Mouse (Mus musculus): Measurements from ENCODE around the gene Rpp14. TPM values are rescaled to one million over a fixed set of nuclear protein-coding genes. Genes with fewer than 3 reads are reported as not detected.
"Not testable (repeated sequence)": the region's sequence is repeated elsewhere in the genome, so short reads cannot be mapped to it uniquely, and the experiment has no call there.

The Rpp14 gene
- polyA plus RNA-seq, 2 experiments from 2014 or later: 35.2 to 38.5 TPM

DNA sequence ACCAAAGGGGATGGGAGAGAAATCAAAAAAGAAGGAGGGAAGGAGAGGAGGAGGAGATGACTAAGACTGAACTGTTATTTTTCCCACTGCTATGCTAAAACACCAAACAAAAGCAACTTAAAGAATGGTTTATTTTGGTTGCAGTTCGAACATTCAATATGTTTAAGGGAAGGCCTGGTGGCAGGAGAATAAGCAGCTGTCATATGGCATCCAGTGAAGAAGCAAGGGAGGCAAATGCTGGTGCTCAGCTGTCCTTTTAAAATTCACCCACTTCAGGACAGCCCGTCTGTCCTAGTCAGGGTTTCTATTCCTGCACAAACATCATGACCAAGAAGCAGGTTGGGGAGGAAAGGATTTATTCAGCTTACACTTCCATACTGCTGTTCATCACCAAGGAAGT is 37.2 kb downstream of the Rpp14 start:
- no peak for ATAC-seq

DNA sequence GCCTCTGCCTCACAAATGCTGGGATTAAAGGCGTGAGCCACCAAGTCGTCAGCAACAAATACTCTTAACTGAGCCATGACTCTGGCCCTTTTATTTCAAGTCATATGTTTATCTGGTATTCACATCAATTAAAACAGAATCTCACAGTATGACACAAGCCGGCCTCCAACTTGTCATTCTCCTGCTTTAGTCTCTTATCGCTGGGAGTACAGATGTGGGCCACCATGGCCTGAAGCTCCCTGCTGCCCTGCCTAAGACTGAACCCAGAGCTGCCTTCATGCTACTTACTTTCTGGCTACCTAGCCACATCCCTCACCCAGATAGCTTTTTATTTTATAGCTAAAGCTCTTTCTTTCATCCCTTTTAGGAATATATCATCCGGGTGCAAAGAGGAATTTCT is 39.3 kb downstream of the Rpp14 start:
- no peak for ATAC-seq

DNA sequence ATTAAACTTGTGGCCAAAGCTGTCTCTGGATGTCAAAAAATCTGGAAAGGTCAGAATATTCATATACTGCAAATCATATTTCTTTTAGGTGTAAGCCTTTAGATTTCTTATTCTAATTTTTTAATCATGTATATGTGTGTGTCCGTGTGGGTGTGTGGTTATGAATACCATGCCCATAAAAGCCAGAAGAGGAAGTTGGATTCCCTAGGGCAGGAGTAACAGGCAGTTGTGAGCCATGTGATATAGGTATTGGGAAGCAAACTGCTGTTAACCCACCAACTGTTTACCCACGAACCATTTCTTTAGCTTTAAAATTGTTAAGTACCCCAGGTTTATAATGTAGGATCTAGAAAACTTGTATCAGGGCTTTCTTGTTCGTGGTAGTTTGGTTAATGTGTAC is 39.7 kb downstream of the Rpp14 start:
- ATAC-seq: no peak

DNA sequence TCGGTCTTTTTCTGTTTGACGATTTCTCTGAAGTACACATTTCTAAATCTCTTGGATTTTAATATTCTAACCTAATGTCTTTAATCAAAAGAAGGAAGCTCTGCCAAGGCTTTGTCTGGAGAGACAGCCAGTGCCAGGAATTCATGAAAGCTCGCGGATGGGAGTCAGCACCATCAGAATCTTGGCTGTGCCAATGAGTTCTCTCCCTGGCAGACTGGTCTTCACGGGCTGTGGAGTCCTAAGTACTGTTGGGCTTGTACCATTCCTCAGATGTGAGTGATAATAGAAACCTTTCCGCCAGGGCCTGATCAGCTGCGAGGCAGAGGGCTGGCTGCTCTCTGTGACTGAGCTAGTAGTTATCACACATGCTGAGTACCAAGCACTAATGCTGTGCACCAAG is 43.0 kb downstream of the Rpp14 start:
- ATAC-seq: no peak

DNA sequence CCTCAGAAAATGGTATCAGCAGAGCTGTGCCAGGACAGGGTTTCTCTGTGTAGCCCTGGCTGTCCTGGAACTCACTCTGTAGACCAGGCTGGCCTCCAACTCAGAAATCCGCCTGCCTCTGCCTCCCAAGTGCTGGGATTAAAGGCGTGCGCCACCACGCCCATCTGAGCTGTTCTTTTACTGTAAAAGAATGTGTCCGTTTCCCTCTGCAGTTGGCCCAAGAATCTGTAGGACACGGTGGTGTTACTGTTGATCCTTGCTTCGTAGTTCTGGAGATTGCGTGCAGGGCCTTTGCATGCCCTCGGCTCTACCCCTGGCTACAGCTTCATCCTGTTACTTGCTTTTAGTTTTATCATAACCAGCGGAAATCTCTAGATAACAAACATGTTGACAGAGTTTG is 43.4 kb downstream of the Rpp14 start:
- ATAC-seq: not testable (repeated sequence)

DNA sequence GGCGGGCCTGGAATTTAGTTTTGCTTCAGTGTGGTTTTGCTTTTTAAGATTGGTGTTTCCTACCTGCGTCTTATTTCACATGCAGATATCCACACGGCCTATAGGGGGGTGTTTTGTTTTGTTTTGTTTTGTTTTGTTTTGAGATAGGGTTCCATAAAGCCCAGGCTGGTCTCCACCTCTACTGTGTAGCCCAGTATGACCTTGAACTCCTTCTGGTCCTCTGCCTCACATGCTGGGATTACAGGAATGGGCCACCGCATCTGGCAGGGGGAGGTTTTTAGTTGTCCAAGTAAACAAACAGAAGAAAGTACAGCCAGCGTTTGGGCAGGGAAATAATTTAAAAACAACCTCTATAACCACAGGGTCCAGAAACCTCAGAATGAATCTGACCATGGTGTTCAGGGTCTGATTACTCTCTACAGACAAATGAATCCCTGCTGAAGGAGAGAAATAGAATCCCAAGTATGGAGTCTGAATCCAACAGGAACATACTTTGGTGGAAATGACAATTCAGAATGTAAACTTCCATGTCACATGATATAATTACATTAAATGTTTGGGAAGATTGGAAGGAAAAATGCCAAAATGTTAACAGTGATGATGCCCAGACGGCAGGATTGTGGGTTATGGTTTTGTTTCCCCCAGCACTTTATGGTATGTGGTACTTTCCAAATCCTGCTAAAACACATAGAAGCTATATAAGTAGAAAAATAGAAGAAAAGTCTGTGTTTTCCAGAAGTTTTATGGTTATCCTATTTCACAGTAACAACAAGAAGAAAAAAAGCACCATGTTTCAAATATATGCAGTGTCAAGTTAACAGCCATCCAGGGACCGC is 44.1 kb downstream of the Rpp14 start:
- no peak for ATAC-seq

DNA sequence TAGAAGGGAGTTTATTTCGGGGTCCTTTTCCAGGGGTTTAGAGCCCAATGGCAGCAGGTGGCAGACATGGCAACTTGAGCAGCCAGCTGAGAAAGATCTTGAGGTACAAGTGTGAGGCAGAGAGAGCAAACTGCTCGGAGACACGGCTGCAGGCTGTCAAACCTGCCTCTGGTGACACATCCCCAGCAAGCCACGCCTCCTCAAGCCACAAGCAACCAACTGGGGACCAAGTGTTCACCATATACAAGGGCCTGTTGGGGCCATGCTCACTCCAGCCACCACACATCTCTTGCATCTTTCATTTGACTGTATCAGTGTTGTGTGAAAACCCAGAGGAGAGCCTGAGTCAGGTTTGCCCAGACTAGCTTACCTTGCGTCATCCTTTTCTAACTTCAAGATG is 47.8 kb downstream of the Rpp14 start:
- ATAC-seq: no peak

DNA sequence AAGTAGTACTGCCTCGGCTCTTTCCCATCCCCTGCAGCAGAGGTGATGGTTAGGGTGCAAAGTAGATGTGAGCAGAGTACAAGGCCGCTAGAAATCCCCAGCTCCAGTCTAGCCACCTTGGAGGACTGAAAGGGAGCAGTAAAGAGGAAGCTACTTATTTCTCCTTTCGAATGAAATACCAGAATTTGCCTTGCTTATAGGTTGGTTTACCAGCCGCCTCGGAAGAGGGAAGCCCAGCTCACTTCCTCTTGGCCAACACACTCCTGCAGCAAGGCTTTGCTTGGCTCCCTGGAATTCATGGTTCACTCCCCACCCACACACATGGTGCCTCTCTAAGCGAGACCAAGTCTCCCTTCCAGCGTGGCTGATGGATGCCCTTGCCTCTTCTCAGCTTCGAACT is 52.6 kb downstream of the Rpp14 start:
- no peak for ATAC-seq

DNA sequence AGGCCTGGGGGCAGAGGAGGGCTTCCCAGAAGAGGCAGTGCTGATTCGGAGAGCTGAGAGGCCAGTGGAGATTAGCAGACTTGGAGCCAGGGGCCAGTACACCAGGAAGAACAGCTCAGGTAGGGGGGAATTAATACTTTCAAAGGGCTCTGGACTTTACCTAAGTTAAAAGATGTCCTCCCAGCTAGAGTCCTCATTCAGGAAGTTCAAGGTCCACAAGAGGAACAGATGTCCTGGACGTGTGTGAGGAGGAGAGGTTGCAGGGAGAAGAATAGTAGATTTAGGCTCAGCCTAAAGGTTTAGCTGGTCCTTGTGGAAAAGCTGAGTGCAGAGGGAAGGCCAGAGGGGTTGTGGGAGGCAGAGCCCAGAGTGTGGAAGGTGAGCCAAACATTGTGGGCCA is 54.1 kb downstream of the Rpp14 start:
- no peak for ATAC-seq

DNA sequence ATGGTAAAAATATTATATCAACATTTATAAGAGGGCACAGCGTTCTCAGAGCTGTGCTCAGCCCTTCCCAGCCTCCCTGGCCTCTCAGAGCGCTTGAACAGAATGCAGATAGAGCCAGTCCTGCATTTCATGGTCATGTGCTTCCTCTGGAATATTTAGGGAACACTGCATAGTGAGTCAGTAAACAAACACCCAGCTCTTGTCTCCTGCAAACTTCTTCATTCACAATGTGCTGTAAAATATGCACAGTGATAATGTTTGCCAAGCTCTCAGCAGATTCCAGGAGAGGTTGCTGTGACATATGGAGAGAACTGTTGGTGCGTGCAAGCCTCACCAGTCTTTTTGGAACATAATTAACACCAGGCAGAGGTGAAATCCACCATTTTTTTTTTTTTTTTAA is 55.0 kb downstream of the Rpp14 start:
- no peak for ATAC-seq

DNA sequence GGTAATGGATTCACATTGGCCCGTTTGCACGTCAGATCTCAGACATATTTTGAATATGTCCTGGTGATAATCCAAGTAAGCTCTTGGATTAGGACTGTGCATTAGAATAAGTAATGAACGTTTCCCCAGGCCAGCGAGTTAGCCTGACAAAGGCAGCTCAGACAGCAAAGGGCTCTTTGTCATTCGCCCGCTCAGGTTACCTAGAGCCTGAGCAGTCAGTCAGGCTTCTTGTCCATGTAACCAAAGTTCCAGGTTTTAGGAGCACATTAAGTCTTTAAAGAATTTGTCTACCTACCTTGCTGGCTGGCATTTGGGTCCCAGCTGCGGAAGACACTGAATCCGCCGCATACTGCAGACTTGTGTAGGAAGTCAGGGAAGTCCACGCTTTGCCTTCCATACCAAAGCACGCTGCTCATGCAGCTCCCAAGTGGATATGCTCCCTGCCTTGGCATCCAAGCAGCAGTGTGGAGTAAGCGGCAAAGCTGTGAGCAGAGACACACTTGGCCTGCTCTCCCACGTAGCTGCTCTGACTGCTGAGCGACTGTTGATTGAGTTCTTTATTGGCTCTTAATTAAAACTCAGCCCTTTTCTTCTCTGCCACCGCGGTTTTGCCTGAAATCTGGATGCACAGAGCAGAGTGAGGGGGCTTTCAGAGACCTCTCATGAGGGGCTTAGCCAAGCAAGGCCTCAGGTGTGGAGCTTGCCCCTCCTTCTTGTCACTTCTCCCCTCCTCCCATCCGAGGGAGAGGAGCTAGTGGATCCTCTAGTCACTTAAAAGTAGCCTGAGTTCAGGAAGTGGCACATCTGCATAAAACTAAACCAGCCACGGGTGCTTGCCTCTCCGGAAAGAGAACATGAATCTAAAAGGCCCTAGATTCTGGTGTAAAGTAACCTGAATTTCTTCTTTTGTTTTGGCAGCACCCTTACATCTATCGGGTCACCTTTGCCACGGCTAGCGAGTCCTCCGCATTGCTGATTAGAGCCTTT is 59.9 kb downstream of the Rpp14 start:
- ATAC-seq: no peak

DNA sequence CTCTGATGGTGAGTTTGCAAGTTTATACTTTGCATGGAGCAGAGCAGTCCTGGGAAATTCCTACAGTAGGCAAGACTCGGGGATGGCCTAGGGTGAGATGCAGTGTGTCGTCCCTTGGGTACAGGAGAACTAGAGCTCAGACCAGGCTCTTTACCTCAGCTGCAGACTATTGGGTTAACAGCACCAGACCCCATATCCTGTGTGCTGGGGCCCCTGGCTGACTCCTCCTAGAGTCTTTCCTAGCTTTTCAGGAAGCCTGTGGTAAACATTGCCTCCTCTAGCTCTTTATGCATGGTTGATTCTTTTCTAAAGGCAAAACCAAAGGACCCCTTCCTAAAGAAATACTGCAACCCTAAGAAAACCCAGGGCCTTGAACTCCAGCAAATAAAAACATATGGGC is 61.0 kb downstream of the Rpp14 start:
- ATAC-seq: no peak

Other genes with a start within 250 kb of the Rpp14 start
- gene Gm45521, start 123.1 kb upstream of the Rpp14 start, polyA plus RNA-seq (2017; shearing (Covaris generic)): not detected
- gene Dnase1l3, start 85.8 kb upstream of the Rpp14 start, polyA plus RNA-seq (2017; shearing (Covaris generic)): 1 to 10 TPM; 2.6 to 4.1 TPM
- 10 to 100 TPM; 22.2 to 25.5 TPM for gene Abhd6, start 77.5 kb upstream of the Rpp14 start, polyA plus RNA-seq (2017; shearing (Covaris generic))
- 10 to 100 TPM; 31.6 to 42.7 TPM for gene Pxk, start 17.8 kb downstream of the Rpp14 start, polyA plus RNA-seq (2017; shearing (Covaris generic))
- gene Pdhb, start 92.7 kb downstream of the Rpp14 start, polyA plus RNA-seq (2017; shearing (Covaris generic)): 100 to 1,000 TPM; 117 to 121 TPM
- 1 to 10 TPM; 3.2 to 4.5 TPM for gene Kctd6, start 133.8 kb downstream of the Rpp14 start, polyA plus RNA-seq (2017; shearing (Covaris generic))
- gene Acox2, start 179.0 kb downstream of the Rpp14 start, polyA plus RNA-seq (2017; shearing (Covaris generic)): not detected
- gene Fam107a, start 237.7 kb downstream of the Rpp14 start, polyA plus RNA-seq (2017; shearing (Covaris generic)): not detected